Mouse (Mus musculus) megakaryocyte, embryonic 14.5 days (primary cell): ENCODE results near the gene Adgrb2.

Source experiments
- FLI1 ChIP-seq: IDR thresholded peaks from 2 replicates; pipeline ENCODE4 v1.6.1; 2012; ENCODE audit warnings: low read length, inconsistent platforms, mixed read lengths
- GATA1 ChIP-seq: IDR thresholded peaks from 3 replicates; pipeline ENCODE4 v1.6.1; 2012; ENCODE audit warnings: mixed read lengths, low read length, inconsistent platforms, borderline replicate concordance

DNA sequence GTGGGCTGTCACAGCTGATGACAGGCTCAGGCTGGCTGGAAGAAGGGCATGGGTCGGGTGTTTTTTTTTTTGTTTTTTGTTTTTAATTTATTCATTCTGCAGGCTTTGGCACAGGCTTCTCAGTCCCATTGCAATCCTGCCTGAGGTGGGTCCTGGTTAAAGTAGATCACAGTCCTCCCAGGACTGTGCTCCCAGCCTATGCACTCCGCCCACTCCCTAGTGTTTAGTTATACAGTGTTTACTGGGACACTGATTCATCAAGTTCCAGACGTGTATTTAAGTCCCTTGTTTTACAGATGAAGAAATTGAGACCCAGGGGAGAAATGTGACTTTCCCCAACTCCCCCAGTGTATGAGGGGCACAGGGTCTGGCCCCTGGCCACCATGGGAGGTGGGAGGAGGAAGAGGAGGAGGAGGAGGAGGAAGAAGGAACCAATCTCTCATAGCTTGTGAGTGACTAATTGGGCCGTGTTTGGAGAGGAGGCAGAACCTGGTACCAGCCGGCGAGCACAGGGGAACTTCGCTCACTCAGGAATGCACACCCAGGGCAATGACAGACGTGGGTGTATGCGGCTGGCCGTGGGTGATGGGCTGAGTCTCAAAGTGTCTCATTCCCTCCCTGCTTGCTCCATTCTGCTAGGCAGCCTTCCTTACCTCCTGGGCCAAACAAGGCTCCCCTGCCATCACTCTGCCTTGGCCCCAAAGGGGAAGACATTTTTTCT, 39.0 kb downstream of the Adgrb2 start:
- TF ChIP-seq FLI1: no peak
- TF ChIP-seq GATA1: no peak
